Mouse (Mus musculus): ENCODE data around the gene Sp1. TPM values are rescaled to one million over a fixed set of nuclear protein-coding genes. Genes with fewer than 3 reads are reported as not detected.

The Sp1 gene
- total RNA-seq, 2 experiments from 2014 or later = 16.1 to 19.3 TPM

GRCm38 (mm10) chr15:102433173-102433572, 27.2 kb downstream of the Sp1 start:
- no peak for DNase-seq (ENCODE audit: low spot score)

- peak; percentile 89 for DNase-seq (ENCODE audit: low spot score)
These were observed 36.5 kb downstream of the Sp1 start for GRCm38 (mm10) chr15:102442490-102442889.

- DNase-seq (ENCODE audit: low spot score) = no peak
These were observed 39.2 kb downstream of the Sp1 start, which contains the start of gene Amhr2 for GRCm38 (mm10) chr15:102445146-102445545. TSS of gene Amhr2 (plus strand) at chr15:102445367.

- DNase-seq (ENCODE audit: low spot score) = no peak
These were observed 40.5 kb downstream of the Sp1 start for GRCm38 (mm10) chr15:102446448-102446847.

- no peak for DNase-seq (ENCODE audit: low spot score)
These were observed 43.4 kb downstream of the Sp1 start for GRCm38 (mm10) chr15:102449366-102449765.

- DNase-seq (ENCODE audit: low spot score) = no peak
These were observed 45.0 kb downstream of the Sp1 start for GRCm38 (mm10) chr15:102450928-102451327.

GRCm38 (mm10) chr15:102451666-102452430, 45.9 kb downstream of the Sp1 start:
- DNase-seq (ENCODE audit: low spot score) = peak; percentile 71

GRCm38 (mm10) chr15:102455993-102456392, 50.0 kb downstream of the Sp1 start:
- no peak for DNase-seq (ENCODE audit: low spot score)

- DNase-seq (ENCODE audit: low spot score) = no peak
These were observed 52.2 kb downstream of the Sp1 start for GRCm38 (mm10) chr15:102458050-102458736.

GRCm38 (mm10) chr15:102458904-102459317, 53.0 kb downstream of the Sp1 start, which contains the start of gene Prr13:
TSS of gene Prr13 (plus strand) at chr15:102459028.
- peak; percentile 93 for DNase-seq (ENCODE audit: low spot score)

- no peak for DNase-seq (ENCODE audit: low spot score)
These were observed 53.4 kb downstream of the Sp1 start for GRCm38 (mm10) chr15:102459381-102459780.

- no peak for DNase-seq (ENCODE audit: low spot score)
These were observed 53.9 kb downstream of the Sp1 start for GRCm38 (mm10) chr15:102459847-102460246.

- DNase-seq (ENCODE audit: low spot score) = no peak
These were observed 54.5 kb downstream of the Sp1 start for GRCm38 (mm10) chr15:102460409-102460808.

GRCm38 (mm10) chr15:102460971-102461370, 55.0 kb downstream of the Sp1 start:
- no peak for DNase-seq (ENCODE audit: low spot score)

- DNase-seq (ENCODE audit: low spot score) = no peak
These were observed 55.6 kb downstream of the Sp1 start for GRCm38 (mm10) chr15:102461430-102462075.

GRCm38 (mm10) chr15:102463666-102464065, 57.7 kb downstream of the Sp1 start:
- DNase-seq (ENCODE audit: low spot score) = no peak

- DNase-seq (ENCODE audit: low spot score) = no peak
These were observed 62.9 kb downstream of the Sp1 start for GRCm38 (mm10) chr15:102468675-102469370.

- DNase-seq (ENCODE audit: low spot score) = peak; percentile 96
These were observed 64.3 kb downstream of the Sp1 start, which contains the start of gene Pcbp2 for GRCm38 (mm10) chr15:102470183-102470604. TSS of gene Pcbp2 (plus strand) at chr15:102470539.

GRCm38 (mm10) chr15:102470605-102471294, 64.8 kb downstream of the Sp1 start:
- peak; percentile 81 for DNase-seq (ENCODE audit: low spot score)

- DNase-seq (ENCODE audit: low spot score) = no peak
These were observed 65.3 kb downstream of the Sp1 start for GRCm38 (mm10) chr15:102471295-102471645.

- DNase-seq (ENCODE audit: low spot score) = no peak
These were observed 65.8 kb downstream of the Sp1 start for GRCm38 (mm10) chr15:102471727-102472126.

Measured in gastrocnemius, adult 18-20 months (tissue).